Mouse (Mus musculus): ENCODE data around the gene Car14.

GRCm38 (mm10) chr3:95902373-95902625 is 2.2 kb downstream of the Car14 start:
- TF ChIP-seq EP300 (IDR thresholded peaks at IDR 0.05; ENCODE audit: low read depth) (no peak), CTCF (IDR thresholded peaks at IDR 0.05; ENCODE audit: low read depth) (no peak)

All from heart, postnatal 0 days (tissue).